In the genomic region with DNA sequence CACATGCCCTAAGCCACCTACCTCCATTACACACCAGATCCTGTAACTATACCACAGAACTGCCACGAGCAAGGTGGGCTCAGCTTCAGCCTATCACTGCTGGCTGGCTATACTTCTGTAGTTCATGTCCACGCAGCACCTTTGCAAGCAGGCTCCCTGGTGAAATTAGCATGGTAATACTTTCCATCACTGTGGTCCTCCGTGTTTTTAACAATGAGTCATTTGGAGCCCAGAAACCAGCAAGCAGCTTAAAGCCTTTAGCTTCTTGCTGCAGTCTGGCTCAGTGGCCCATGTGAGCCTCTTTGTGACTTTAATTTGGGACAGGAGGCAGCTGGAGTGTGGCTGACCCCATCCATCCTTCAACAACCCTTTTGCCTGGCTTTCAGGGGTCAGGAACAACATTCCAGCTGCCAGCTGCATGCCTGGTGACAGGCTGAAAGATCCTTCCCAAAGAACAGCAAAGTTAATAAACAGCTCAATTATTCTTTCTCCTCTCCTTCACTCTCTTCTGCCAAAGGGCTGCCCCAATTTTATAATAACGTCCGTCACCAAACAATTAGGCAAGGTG, we compare ENCODE assay signal across 12 mouse cellular contexts.
A peak's percentile ranks its signal among the peaks of the same experiment; 100 is the strongest.
DNase-seq lines count a peak whose midpoint lies in the region; ATAC-seq and TF ChIP-seq lines count a peak whose summit lies in the region.
"Had no signal": no experiment of that assay in that cellular context is flagged by ENCODE, and none has a peak within 500 bp of the region (broad histone marks: within the 10 kb centered on the region; RNA-seq: fewer than 3 reads in every experiment).

No protein-coding gene starts in this region.

- H3K4me3 ChIP-seq in kidney, embryonic 15.5 days (replicated peaks), result no peak overlapping the region
- H3K4me3 ChIP-seq in lung, embryonic 14.5 days (ENCODE audit: low read depth, low read length), result no peak overlapping the region
- no peak overlapping the region for H3K4me3 ChIP-seq in thymus, adult 2 months (ENCODE audit: control insufficient read depth, insufficient read depth, low read length)
- H3K4me3 ChIP-seq: megakaryocyte, embryonic 14.5 days had no signal

- H3K9me3 ChIP-seq in kidney, embryonic 15.5 days (replicated peaks), result no peaks in the 10 kb centered on the region
- no peaks in the 10 kb centered on the region for H3K9me3 ChIP-seq in lung, embryonic 14.5 days (ENCODE audit: low read depth, low read length)

- TF ChIP-seq CTCF in lung, embryonic 14.5 days (IDR thresholded peaks at IDR 0.05; ENCODE audit: low read depth), result no peak
- TF ChIP-seq CTCF in thymus, adult 2 months (IDR thresholded peaks at IDR 0.05; ENCODE audit: borderline replicate concordance, control insufficient read depth, extremely low read depth, insufficient read depth, low read length, poor library complexity), result no peak

- no peak for TF ChIP-seq POLR2A in thymus, adult 2 months (IDR thresholded peaks at IDR 0.05; ENCODE audit: control insufficient read depth, extremely low read depth, insufficient read depth, low read length, poor library complexity)

- H3K27ac ChIP-seq in kidney, embryonic 15.5 days, result peak overlapping the region; percentile 76
- no peak overlapping the region for H3K27ac ChIP-seq in lung, embryonic 14.5 days (ENCODE audit: low read depth)
- H3K27ac ChIP-seq in thymus, adult 2 months (ENCODE audit: control insufficient read depth, insufficient read depth, low read length), result no peak overlapping the region

- H3K4me1 ChIP-seq in kidney, embryonic 15.5 days, result peaks cover 36% of the 10 kb centered on the region
- peaks cover 8% of the 10 kb centered on the region; the same call in 1 of the 2 replicates for H3K4me1 ChIP-seq in lung, embryonic 14.5 days (ENCODE audit: insufficient read depth)
- no peaks in the 10 kb centered on the region for H3K4me1 ChIP-seq in thymus, adult 2 months (replicated peaks; ENCODE audit: control insufficient read depth, insufficient read depth, low read length)

- no peaks in the 10 kb centered on the region for H3K27me3 ChIP-seq in kidney, embryonic 15.5 days
- H3K27me3 ChIP-seq in lung, embryonic 14.5 days (ENCODE audit: insufficient read depth, low read length), result no peaks in the 10 kb centered on the region
- no peaks in the 10 kb centered on the region for H3K27me3 ChIP-seq in thymus, adult 2 months (ENCODE audit: control insufficient read depth, insufficient read depth, low read length)
- H3K27me3 ChIP-seq: megakaryocyte, embryonic 14.5 days had no signal

- 0 out of 2 replicates have a peak overlapping the region, but pooled peaks have one; percentile 2 for H3K4me2 ChIP-seq in kidney, embryonic 15.5 days
- no peak overlapping the region for H3K4me2 ChIP-seq in lung, embryonic 14.5 days

- peak; percentile 96 for DNase-seq in heart, adult 11 months
- no peak for DNase-seq in heart, postnatal 36 days
- DNase-seq in embryo, embryonic 10.5 days (ENCODE audit: low spot score), result peak; percentile 74
- DNase-seq in lung, embryonic 14.5 days, result peak; percentile 82
- no peak for DNase-seq in thymus, adult 2 months
- DNase-seq in right cerebral cortex, postnatal 25 days, result no peak
- DNase-seq in right cerebral cortex, postnatal 4 days, result no peak
- DNase-seq: adrenal gland, postnatal 14 days; cerebellum, postnatal 14 days had no signal

- intact Hi-C loops in heart, postnatal 36 days (cut with DNase I), result no loop called here

- 36% methylated on average over 5 of the region's 5 CpGs for WGBS in kidney, embryonic 15.5 days
- WGBS in lung, embryonic 14.5 days, result 26% methylated on average over 5 of the region's 5 CpGs
- 93% methylated on average over 5 of the region's 5 CpGs for WGBS in thymus, adult 2 months

- peak; percentile 58 for ATAC-seq in kidney, embryonic 15.5 days (replicated peaks; ENCODE audit: low FRiP score)
- peak; percentile 85 for ATAC-seq in lung, embryonic 14.5 days (ENCODE audit: insufficient read depth)
- ATAC-seq: intestine, embryonic 16.5 days had no signal

- no peaks in the 10 kb centered on the region for H3K36me3 ChIP-seq in kidney, embryonic 15.5 days
- H3K36me3 ChIP-seq in lung, embryonic 14.5 days (ENCODE audit: insufficient read depth), result no peaks in the 10 kb centered on the region
- H3K36me3 ChIP-seq in thymus, adult 2 months (ENCODE audit: control insufficient read depth, insufficient read depth, low read length), result no peaks in the 10 kb centered on the region

- no peak overlapping the region for H3K9ac ChIP-seq in kidney, embryonic 15.5 days
- H3K9ac ChIP-seq in lung, embryonic 14.5 days, result no peak overlapping the region

Comparison
In these comparisons a context has a peak if more than half of its experiments do, and no peak if none do; other contexts are left out.
1. DNase-seq: peak in heart, adult 11 months (single experiment), embryo, embryonic 10.5 days (single experiment) and lung, embryonic 14.5 days (single experiment); none in heart, postnatal 36 days (0 of 2), thymus, adult 2 months (single experiment), right cerebral cortex, postnatal 25 days (single experiment) and right cerebral cortex, postnatal 4 days (single experiment).